Mouse (Mus musculus) central nervous system, embryonic 18 days (tissue): ENCODE results near the gene Olfr259. TPM values are rescaled to one million over a fixed set of nuclear protein-coding genes. Genes with fewer than 3 reads are reported as not detected.

Experiments
- polyA plus RNA-seq: library from polyadenylated mRNA; depleted of rRNA; stranded (reverse); fragments of >200 nt; gene quantifications from 2 replicates; pipeline ENCODE4 v1.2.3, GENCODE M21; 2012; rRNA removed

The Olfr259 gene
- not detected in 2 replicates for polyA plus RNA-seq

GRCm38 (mm10) chr2:87114467-87114866 lies at the start of gene Olfr259:
Gene Olfr259, minus strand, starts transcription at chr2:87114567.

GRCm38 (mm10) chr2:87152524-87152923 lies 38.2 kb upstream of the Olfr259 start, which contains the start of gene Olfr1111:
Gene Olfr1111, minus strand, starts transcription at chr2:87152624.

GRCm38 (mm10) chr2:87140200-87140599 lies 25.8 kb upstream of the Olfr259 start, which contains the start of gene Olfr1110:
Gene Olfr1110, minus strand, starts transcription at chr2:87140300.

GRCm38 (mm10) chr2:87095908-87096307 lies 18.5 kb downstream of the Olfr259 start, which contains the start of gene Olfr1109:
Gene Olfr1109, minus strand, starts transcription at chr2:87096008.

GRCm38 (mm10) chr2:87075717-87076116 lies 38.6 kb downstream of the Olfr259 start, which contains the start of gene Olfr1107:
Gene Olfr1107, minus strand, starts transcription at chr2:87075817.

Other genes starting within 250 kb of the Olfr259 start
- gene Gm13723, start 239.8 kb downstream of the Olfr259 start, polyA plus RNA-seq = not detected in 2 replicates
- gene Olfr1097, start 222.4 kb downstream of the Olfr259 start, polyA plus RNA-seq = not detected in 2 replicates
- gene Olfr1098, start 190.0 kb downstream of the Olfr259 start, polyA plus RNA-seq = not detected in 2 replicates
- gene Olfr1099, start 153.9 kb downstream of the Olfr259 start, polyA plus RNA-seq = not detected in 2 replicates
- gene Olfr1100, start 134.6 kb downstream of the Olfr259 start, polyA plus RNA-seq = not detected in 2 replicates
- gene Olfr1101, start 123.3 kb downstream of the Olfr259 start, polyA plus RNA-seq = not detected in 2 replicates
- not detected in 2 replicates for gene Olfr1102, start 116.2 kb downstream of the Olfr259 start, polyA plus RNA-seq
- not detected in 2 replicates for gene Olfr1104, start 87.5 kb downstream of the Olfr259 start, polyA plus RNA-seq
- gene Olfr1105, start 78.0 kb downstream of the Olfr259 start, polyA plus RNA-seq = not detected in 2 replicates
- gene Olfr1106, start 62.3 kb downstream of the Olfr259 start, polyA plus RNA-seq = not detected in 2 replicates
- not detected in 2 replicates for gene Olfr1107, start 38.8 kb downstream of the Olfr259 start, polyA plus RNA-seq
- gene Olfr1109, start 18.6 kb downstream of the Olfr259 start, polyA plus RNA-seq = not detected in 2 replicates
- not detected in 2 replicates for gene Olfr1110, start 25.7 kb upstream of the Olfr259 start, polyA plus RNA-seq
- not detected in 2 replicates for gene Olfr1111, start 38.1 kb upstream of the Olfr259 start, polyA plus RNA-seq
- gene Olfr1112, start 73.2 kb upstream of the Olfr259 start, polyA plus RNA-seq = not detected in 2 replicates
- not detected in 2 replicates for gene Olfr1113, start 94.4 kb upstream of the Olfr259 start, polyA plus RNA-seq
- not detected in 2 replicates for gene Olfr1115, start 133.4 kb upstream of the Olfr259 start, polyA plus RNA-seq
- not detected in 2 replicates for gene Olfr1116, start 153.0 kb upstream of the Olfr259 start, polyA plus RNA-seq
- not detected in 2 replicates for gene Olfr1118, start 193.0 kb upstream of the Olfr259 start, polyA plus RNA-seq
- gene Olfr1120, start 240.2 kb upstream of the Olfr259 start, polyA plus RNA-seq = not detected in 2 replicates